Mouse (Mus musculus) MEL (cell line): ENCODE measurements around the gene Abcc8. TPM values are rescaled to one million over a fixed set of nuclear protein-coding genes. Genes with fewer than 3 reads are reported as not detected.

Experiments used
- DNase-seq: peaks from one replicate; pipeline ENCODE4 v3.0.0; 2011; ENCODE audit warnings: low read depth, low spot score
- H3K27ac ChIP-seq: 2 replicates; pipeline ENCODE4 v1.5.1; 2012; ENCODE audit warnings: low read depth, mild to moderate bottlenecking, control low read depth, low read length, moderate library complexity; ENCODE audit not compliant: control insufficient read depth
- H3K27me3 ChIP-seq, 2 experiments: fragments of 150-350 bp in 1 of 2; sonication (generic) in 1 of 2; 2 replicates each; pipeline ENCODE4 v1.6.1; 2012; ENCODE audit warnings: low read length in 2 of 2, mild to moderate bottlenecking in 2 of 2, improper control_type of control experiment in 1 of 2, moderate library complexity in 1 of 2; ENCODE audit not compliant: insufficient read depth in 2 of 2, control insufficient read depth in 1 of 2
- H3K36me3 ChIP-seq, 2 experiments: 2 replicates each; pipeline ENCODE4 v1.6.1; 2012 to 2014; ENCODE audit warnings: low read length in 2 of 2, improper control_type of control experiment in 1 of 2, inconsistent platforms in 1 of 2, mild to moderate bottlenecking in 1 of 2; ENCODE audit not compliant: insufficient read depth in 2 of 2, control insufficient read depth in 1 of 2
- H3K4me1 ChIP-seq, 2 experiments: fragments of 150-350 bp in 1 of 2; sonication (generic) in 1 of 2; 2 replicates each; pipeline ENCODE4 v1.6.1; 2012; ENCODE audit warnings: low read length in 2 of 2, improper control_type of control experiment in 1 of 2, mild to moderate bottlenecking in 1 of 2; ENCODE audit not compliant: insufficient read depth in 2 of 2, control insufficient read depth in 1 of 2
- H3K4me3 ChIP-seq, 2 experiments: fragments of 150-350 bp in 1 of 2; sonication (generic) in 1 of 2; 2 replicates each; pipeline ENCODE4 v1.5.1; 2012; ENCODE audit warnings: low read depth in 2 of 2, low read length in 2 of 2, mild to moderate bottlenecking in 2 of 2, moderate library complexity in 2 of 2, control low read depth in 1 of 2, improper control_type of control experiment in 1 of 2; ENCODE audit not compliant: control insufficient read depth in 1 of 2, insufficient read depth in 1 of 2
- H3K79me2 ChIP-seq: 2 replicates; pipeline ENCODE4 v1.6.1; 2012; ENCODE audit warnings: mild to moderate bottlenecking, low read length, moderate library complexity; ENCODE audit not compliant: control insufficient read depth, poor library complexity, insufficient read depth
- H3K9ac ChIP-seq: 2 replicates; pipeline ENCODE4 v1.6.1; 2012; ENCODE audit warnings: low read depth, mild to moderate bottlenecking, control low read depth, low read length, moderate library complexity; ENCODE audit not compliant: control insufficient read depth, poor library complexity, severe bottlenecking
- H3K9me3 ChIP-seq: fragments of 150-350 bp; sonication (generic); replicated peaks from 2 replicates; pipeline ENCODE4 v1.6.1; 2012; ENCODE audit warnings: mild to moderate bottlenecking, low read length, improper control_type of control experiment, moderate library complexity; ENCODE audit not compliant: insufficient read depth
- BHLHE40 ChIP-seq: IDR thresholded peaks from 2 replicates; pipeline ENCODE4 v1.6.1; 2012; ENCODE audit warnings: low read depth, mild to moderate bottlenecking, inconsistent platforms, low read length, improper control_type of control experiment, borderline replicate concordance
- GATA1 ChIP-seq: IDR thresholded peaks from 2 replicates; pipeline ENCODE4 v1.6.1; 2011; ENCODE audit warnings: low read depth, low read length, improper control_type of control experiment
- JUND ChIP-seq: IDR thresholded peaks from 2 replicates; pipeline ENCODE4 v1.6.1; 2011; ENCODE audit warnings: low read depth, mild to moderate bottlenecking, improper control_type of control experiment, low read length
- KAT2A ChIP-seq: conservative IDR thresholded peaks from 2 replicates; pipeline ENCODE4 v1.6.1; 2012; ENCODE audit warnings: low read depth, low read length, improper control_type of control experiment, inconsistent platforms
- MAFK ChIP-seq: IDR thresholded peaks from 2 replicates; pipeline ENCODE4 v1.6.1; 2011; ENCODE audit warnings: low read depth, mild to moderate bottlenecking, low read length, improper control_type of control experiment, borderline replicate concordance
- MAX ChIP-seq: IDR thresholded peaks from 2 replicates; pipeline ENCODE4 v1.6.1; 2011; ENCODE audit warnings: low read length, improper control_type of control experiment
- MEF2A ChIP-seq: IDR thresholded peaks from 2 replicates; pipeline ENCODE4 v1.6.1; 2014; ENCODE audit warnings: low read depth, mild to moderate bottlenecking, inconsistent platforms, low read length, improper control_type of control experiment; ENCODE audit not compliant: poor library complexity, insufficient replicate concordance, severe bottlenecking; ENCODE audit errors: extremely low read depth
- MYB ChIP-seq: IDR thresholded peaks from 2 replicates; pipeline ENCODE4 v1.6.1; 2011; ENCODE audit warnings: mild to moderate bottlenecking, low read depth, low read length, improper control_type of control experiment
- NELFE ChIP-seq: IDR thresholded peaks from 2 replicates; pipeline ENCODE4 v1.6.1; 2011; ENCODE audit warnings: low read depth, low read length, improper control_type of control experiment
- NRF1 ChIP-seq: IDR thresholded peaks from 2 replicates; pipeline ENCODE4 v1.6.1; 2014; ENCODE audit warnings: low read depth, mild to moderate bottlenecking, inconsistent platforms, low read length, improper control_type of control experiment, moderate library complexity; ENCODE audit not compliant: poor library complexity, insufficient read depth, severe bottlenecking
- RAD21 ChIP-seq: IDR thresholded peaks from 2 replicates; pipeline ENCODE4 v1.6.1; 2011; ENCODE audit warnings: mild to moderate bottlenecking, low read depth, low read length, improper control_type of control experiment
- RCOR1 ChIP-seq: IDR thresholded peaks from 2 replicates; pipeline ENCODE4 v1.6.1; 2012; ENCODE audit warnings: low read depth, mild to moderate bottlenecking, inconsistent platforms, low read length, improper control_type of control experiment
- SIN3A ChIP-seq: IDR thresholded peaks from 2 replicates; pipeline ENCODE4 v1.6.1; 2012; ENCODE audit warnings: low read length, improper control_type of control experiment, inconsistent platforms
- SMC3 ChIP-seq: IDR thresholded peaks from 2 replicates; pipeline ENCODE4 v1.6.1; 2011; ENCODE audit warnings: low read depth, low read length, improper control_type of control experiment
- TAL1 ChIP-seq: IDR thresholded peaks from 2 replicates; pipeline ENCODE4 v1.6.1; 2012; ENCODE audit warnings: mild to moderate bottlenecking, inconsistent platforms, low read length, moderate library complexity, mixed read lengths
- TBP ChIP-seq: IDR thresholded peaks from 2 replicates; pipeline ENCODE4 v1.8.0; 2011; ENCODE audit warnings: low read depth, low read length, improper control_type of control experiment
- UBTF ChIP-seq: IDR thresholded peaks from 2 replicates; pipeline ENCODE4 v1.6.1; 2012; ENCODE audit warnings: low read depth, mild to moderate bottlenecking, inconsistent platforms, low read length, improper control_type of control experiment, moderate library complexity, borderline replicate concordance; ENCODE audit not compliant: insufficient read depth
- USF2 ChIP-seq, 2 experiments: IDR thresholded peaks; 2 replicates each; pipeline ENCODE4 v1.6.1; 2011 to 2012; ENCODE audit warnings: improper control_type of control experiment in 2 of 2, low read length in 2 of 2, borderline replicate concordance in 1 of 2, inconsistent platforms in 1 of 2, low read depth in 1 of 2, mild to moderate bottlenecking in 1 of 2; ENCODE audit not compliant: insufficient read depth in 1 of 2
- ZC3H11A ChIP-seq: IDR thresholded peaks from 2 replicates; pipeline ENCODE4 v1.6.1; 2012; ENCODE audit warnings: low read depth, mild to moderate bottlenecking, inconsistent platforms, low read length, improper control_type of control experiment
- ZKSCAN1 ChIP-seq: IDR thresholded peaks from 2 replicates; pipeline ENCODE4 v1.6.1; 2012; ENCODE audit warnings: low read depth, mild to moderate bottlenecking, inconsistent platforms, low read length, improper control_type of control experiment, moderate library complexity
- ZNF384 ChIP-seq: IDR thresholded peaks from 2 replicates; pipeline ENCODE4 v1.6.1; 2012; ENCODE audit warnings: low read depth, mild to moderate bottlenecking, inconsistent platforms, low read length, improper control_type of control experiment
- polyA plus RNA-seq, 2 experiments: library from polyadenylated mRNA; stranded (reverse) in 1 of 2; unstranded in 1 of 2; fragments of >175 nt in 1 of 2; fragments of >200 nt in 1 of 2; gene quantifications; 2 replicates each; pipeline versions ENCODE4 v1.2.1 to v1.2.4; 2012; ENCODE audit warnings: low replicate concordance in 2 of 2, low read depth in 1 of 2; ENCODE audit not compliant: insufficient read length in 2 of 2, insufficient read depth in 1 of 2, missing spikeins in 1 of 2
- total RNA-seq: library from RNA; depleted of rRNA; stranded (reverse); fragments of 300-350 nt; gene quantifications from 2 replicates; pipeline ENCODE4 v1.2.3, GENCODE M21; 2012

Gene Abcc8
- total and polyA plus RNA-seq, 3 experiments = not detected

DNA sequence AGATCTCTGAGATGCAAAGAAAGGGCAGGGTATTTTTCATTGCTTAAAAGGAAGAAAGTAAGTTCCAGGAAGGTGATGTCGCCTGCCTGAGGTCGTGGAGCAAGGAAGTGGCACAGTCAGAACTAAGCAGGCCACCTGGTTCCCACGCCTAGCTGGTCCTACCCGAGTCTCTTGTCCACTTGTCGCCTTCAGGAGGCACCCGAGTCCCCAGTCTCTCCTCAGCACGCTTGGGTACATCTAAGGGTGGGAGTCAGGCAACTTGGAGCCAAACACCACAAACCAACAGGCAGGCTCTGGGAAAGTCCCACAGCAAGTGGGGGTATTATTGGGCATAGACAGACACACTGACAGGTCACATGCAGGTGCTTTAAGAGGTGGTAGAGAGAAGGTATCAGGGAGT lies 49.1 kb downstream of the Abcc8 start:
- no peak for DNase-seq
- Histone ChIP-seq H3K9me3 (no peaks in the 10 kb centered on the region), H3K27me3 (no peaks in the 10 kb centered on the region; a peak in 1 of 4 replicates), H3K9ac (no peak overlapping the region), H3K4me3 (no peak overlapping the region), H3K79me2 (no peaks in the 10 kb centered on the region), H3K36me3 (no peaks in the 10 kb centered on the region), H3K27ac (no peak overlapping the region), H3K4me1 (no peaks in the 10 kb centered on the region)
- TF ChIP-seq ZC3H11A (no peak), ZNF384 (no peak), BHLHE40 (no peak), ZKSCAN1 (no peak), RCOR1 (no peak), JUND (no peak), RAD21 (no peak)

DNA sequence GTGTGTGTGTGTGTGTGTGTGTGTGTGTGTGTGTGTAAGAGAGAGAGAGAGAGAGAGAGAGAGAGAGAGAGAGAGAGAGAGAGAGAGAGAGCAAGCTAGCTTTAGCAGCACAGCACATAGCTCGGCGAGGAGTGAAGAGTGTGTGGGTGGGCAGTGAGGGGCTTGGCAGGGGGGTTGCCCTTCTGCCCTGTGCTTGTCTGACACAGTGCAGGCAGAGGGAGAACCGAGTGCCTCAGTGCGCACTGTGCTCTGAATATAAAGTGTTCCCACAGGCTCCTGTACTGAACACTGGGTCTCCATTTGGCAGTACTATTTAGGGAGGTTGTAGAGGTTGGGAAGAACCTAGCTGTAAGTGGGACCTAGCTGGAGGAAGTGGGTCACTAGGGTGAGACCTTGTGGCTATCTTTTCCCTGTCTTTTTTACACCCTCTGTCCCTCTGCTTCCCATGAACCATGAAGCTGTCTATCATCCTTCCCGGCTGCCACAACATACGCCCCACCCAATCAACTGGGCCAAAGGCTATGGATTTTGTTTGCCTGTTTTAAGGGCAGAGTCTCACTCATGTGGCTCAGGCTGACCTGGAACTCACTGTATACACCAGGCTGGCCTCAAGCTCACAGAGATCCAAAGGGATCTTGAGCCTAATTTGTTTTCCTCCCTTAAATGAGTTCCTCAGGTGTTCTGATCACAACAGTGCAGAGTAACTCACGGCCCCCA lies 50.2 kb downstream of the Abcc8 start:
- no peak for TF ChIP-seq MEF2A
- TF ChIP-seq GATA1 = no peak
- TF ChIP-seq ZNF384 = no peak
- no peak for TF ChIP-seq NRF1
- H3K27me3 ChIP-seq = no peaks in the 10 kb centered on the region; a peak in 1 of 4 replicates
- no peaks in the 10 kb centered on the region for H3K9me3 ChIP-seq
- no peak overlapping the region for H3K9ac ChIP-seq
- H3K27ac ChIP-seq = no peak overlapping the region
- H3K79me2 ChIP-seq = no peaks in the 10 kb centered on the region
- H3K36me3 ChIP-seq = no peaks in the 10 kb centered on the region
- H3K4me1 ChIP-seq = no peaks in the 10 kb centered on the region
- no peak overlapping the region for H3K4me3 ChIP-seq
- DNase-seq = no peak

DNA sequence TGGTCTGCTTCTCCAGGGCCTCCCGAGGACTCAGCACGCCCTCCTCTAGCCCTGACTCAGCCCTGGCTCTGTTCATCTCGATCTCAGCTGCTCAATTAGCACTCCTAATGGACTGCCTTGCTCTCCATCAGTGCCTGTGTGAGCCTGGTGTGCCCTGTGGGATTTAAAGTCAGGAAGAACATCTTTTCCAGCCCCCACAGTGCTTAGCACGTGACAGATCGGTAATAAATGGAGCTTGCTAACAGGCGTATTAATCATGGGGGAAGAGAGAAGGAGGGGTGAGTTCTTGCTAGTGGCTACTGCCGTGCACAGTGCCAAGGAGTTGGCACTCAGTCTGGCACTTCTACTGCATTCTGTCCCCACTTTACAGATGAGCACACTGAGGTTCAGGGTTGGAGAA lies 51.6 kb downstream of the Abcc8 start:
- Histone ChIP-seq H3K79me2 (no peaks in the 10 kb centered on the region), H3K9ac (no peak overlapping the region), H3K27ac (no peak overlapping the region), H3K9me3 (no peaks in the 10 kb centered on the region), H3K4me1 (no peaks in the 10 kb centered on the region), H3K4me3 (no peak overlapping the region), H3K36me3 (no peaks in the 10 kb centered on the region), H3K27me3 (no peaks in the 10 kb centered on the region; a peak in 1 of 4 replicates)
- TF ChIP-seq GATA1 (no peak), USF2 (IDR thresholded peaks at IDR 0.05; ENCODE audit: borderline replicate concordance in 1 of 2, insufficient read depth in 1 of 2, low read depth in 1 of 2, low read length in 2 of 2) (no peak), ZC3H11A (no peak), SIN3A (no peak), MEF2A (no peak), MAX (no peak), NRF1 (no peak), JUND (no peak), RCOR1 (no peak), UBTF (no peak), MYB (no peak), TBP (no peak), KAT2A (no peak), MAFK (no peak), NELFE (no peak), TAL1 (no peak), SMC3 (no peak)
- DNase-seq = no peak
